Mouse (Mus musculus): ENCODE data around the gene Fam213b. TPM values are rescaled to one million over a fixed set of nuclear protein-coding genes. Genes with fewer than 3 reads are reported as not detected.
A peak's percentile ranks its signal among the peaks of the same experiment; 100 is the strongest.

Gene Fam213b
- polyA plus RNA-seq, 1 experiment from 2014 or later: 29.1 TPM

- Histone ChIP-seq H3K27ac (no peak overlapping the region), H3K27me3 (replicated peaks) (no peaks in the 10 kb centered on the region), H3K4me3 (replicated peaks) (no peak overlapping the region), H3K4me1 (0 out of 2 replicates have a peak, but pooled peaks cover 7% of the 10 kb centered on the region), H3K9me3 (no peaks in the 10 kb centered on the region), H3K4me2 (no peak overlapping the region), H3K9ac (no peak overlapping the region), H3K36me3 (no peaks in the 10 kb centered on the region)
- ATAC-seq (ENCODE audit: insufficient read depth, low FRiP score, low read depth): no peak
- 66% methylated on average over 10 of the region's 10 CpGs for WGBS
Observed at GRCm38 (mm10) chr4:154915286-154915685, 16.4 kb upstream of the Fam213b start.

DNA sequence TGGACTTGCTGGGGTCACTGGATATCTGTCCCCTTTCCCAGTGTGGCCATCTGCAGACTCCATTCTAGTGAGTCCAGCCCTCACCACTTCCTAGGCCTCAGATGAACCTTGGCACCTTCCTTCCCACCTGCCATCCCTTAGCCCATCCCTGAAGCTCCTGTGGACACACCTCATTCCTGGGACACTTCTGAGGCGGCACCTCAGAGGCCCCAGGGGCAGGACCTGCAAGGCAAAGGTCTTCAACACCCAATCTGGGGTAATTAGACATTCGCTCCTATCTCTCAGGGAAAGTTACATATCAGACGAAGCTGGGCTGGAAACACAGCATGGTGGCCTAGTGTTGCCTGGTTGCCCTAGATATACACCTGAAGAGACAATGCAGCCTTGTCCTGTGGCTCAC, 15.8 kb upstream of the Fam213b start:
- H3K36me3 ChIP-seq: no peaks in the 10 kb centered on the region
- no peak overlapping the region for H3K27ac ChIP-seq
- no peaks in the 10 kb centered on the region for H3K9me3 ChIP-seq
- 0 out of 2 replicates have a peak, but pooled peaks cover 7% of the 10 kb centered on the region for H3K4me1 ChIP-seq
- ATAC-seq (ENCODE audit: insufficient read depth, low FRiP score, low read depth): no peak
- WGBS: 65% methylated on average over 3 of the region's 3 CpGs
- no peak overlapping the region for H3K4me2 ChIP-seq
- no peak overlapping the region for H3K4me3 ChIP-seq (replicated peaks)
- H3K9ac ChIP-seq: no peak overlapping the region
- H3K27me3 ChIP-seq (replicated peaks): no peaks in the 10 kb centered on the region

- H3K9me3 ChIP-seq: no peaks in the 10 kb centered on the region
- ATAC-seq (ENCODE audit: insufficient read depth, low FRiP score, low read depth): no peak
- no peaks in the 10 kb centered on the region for H3K27me3 ChIP-seq (replicated peaks)
- no peaks in the 10 kb centered on the region for H3K36me3 ChIP-seq
- H3K9ac ChIP-seq: no peak overlapping the region
- H3K27ac ChIP-seq: no peak overlapping the region
- no peak overlapping the region for H3K4me3 ChIP-seq (replicated peaks)
- H3K4me2 ChIP-seq: no peak overlapping the region
- WGBS: 89% methylated on average over 4 of the region's 4 CpGs
- 0 out of 2 replicates have a peak, but pooled peaks cover 7% of the 10 kb centered on the region for H3K4me1 ChIP-seq
Observed at GRCm38 (mm10) chr4:154914252-154914651, 15.3 kb upstream of the Fam213b start.

GRCm38 (mm10) chr4:154913845-154914244, 14.9 kb upstream of the Fam213b start:
- Histone ChIP-seq H3K27me3 (replicated peaks) (no peaks in the 10 kb centered on the region), H3K36me3 (no peaks in the 10 kb centered on the region), H3K4me1 (0 out of 2 replicates have a peak, but pooled peaks cover 7% of the 10 kb centered on the region), H3K9ac (no peak overlapping the region), H3K27ac (no peak overlapping the region), H3K9me3 (no peaks in the 10 kb centered on the region), H3K4me2 (no peak overlapping the region), H3K4me3 (replicated peaks) (no peak overlapping the region)
- ATAC-seq (ENCODE audit: insufficient read depth, low FRiP score, low read depth): no peak
- 92% methylated on average over 3 of the region's 3 CpGs for WGBS

DNA sequence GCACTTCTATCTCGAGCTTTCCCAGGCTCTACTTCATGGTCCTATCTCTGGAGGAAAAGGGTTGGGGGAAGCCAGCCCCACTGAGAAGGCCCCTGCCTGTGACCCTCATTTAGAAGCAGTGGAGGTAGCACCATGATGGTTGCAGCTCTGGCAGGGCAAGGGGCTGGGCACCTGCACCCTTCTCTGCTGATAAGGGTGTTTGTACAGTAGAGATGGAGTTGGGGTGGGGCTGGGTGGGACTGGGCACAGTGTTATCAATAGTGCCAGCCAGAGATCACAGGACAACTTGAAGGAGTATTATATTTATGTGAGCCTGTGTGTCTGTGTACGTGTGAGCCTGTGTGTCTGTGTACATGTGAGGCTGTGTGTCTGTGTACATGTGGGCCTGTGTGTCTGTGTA, 12.7 kb upstream of the Fam213b start:
- ATAC-seq (ENCODE audit: insufficient read depth, low FRiP score, low read depth): peak; percentile 89
- H3K9me3 ChIP-seq: no peaks in the 10 kb centered on the region
- no peak overlapping the region for H3K4me2 ChIP-seq
- 53% methylated on average over 2 of the region's 2 CpGs for WGBS
- H3K4me3 ChIP-seq (replicated peaks): no peak overlapping the region
- no peak overlapping the region for H3K9ac ChIP-seq
- H3K36me3 ChIP-seq: no peaks in the 10 kb centered on the region
- peaks cover 12% of the 10 kb centered on the region for H3K4me1 ChIP-seq
- H3K27me3 ChIP-seq (replicated peaks): no peaks in the 10 kb centered on the region
- peak overlapping the region; percentile 42; the same call in 1 of the 2 replicates for H3K27ac ChIP-seq

DNA sequence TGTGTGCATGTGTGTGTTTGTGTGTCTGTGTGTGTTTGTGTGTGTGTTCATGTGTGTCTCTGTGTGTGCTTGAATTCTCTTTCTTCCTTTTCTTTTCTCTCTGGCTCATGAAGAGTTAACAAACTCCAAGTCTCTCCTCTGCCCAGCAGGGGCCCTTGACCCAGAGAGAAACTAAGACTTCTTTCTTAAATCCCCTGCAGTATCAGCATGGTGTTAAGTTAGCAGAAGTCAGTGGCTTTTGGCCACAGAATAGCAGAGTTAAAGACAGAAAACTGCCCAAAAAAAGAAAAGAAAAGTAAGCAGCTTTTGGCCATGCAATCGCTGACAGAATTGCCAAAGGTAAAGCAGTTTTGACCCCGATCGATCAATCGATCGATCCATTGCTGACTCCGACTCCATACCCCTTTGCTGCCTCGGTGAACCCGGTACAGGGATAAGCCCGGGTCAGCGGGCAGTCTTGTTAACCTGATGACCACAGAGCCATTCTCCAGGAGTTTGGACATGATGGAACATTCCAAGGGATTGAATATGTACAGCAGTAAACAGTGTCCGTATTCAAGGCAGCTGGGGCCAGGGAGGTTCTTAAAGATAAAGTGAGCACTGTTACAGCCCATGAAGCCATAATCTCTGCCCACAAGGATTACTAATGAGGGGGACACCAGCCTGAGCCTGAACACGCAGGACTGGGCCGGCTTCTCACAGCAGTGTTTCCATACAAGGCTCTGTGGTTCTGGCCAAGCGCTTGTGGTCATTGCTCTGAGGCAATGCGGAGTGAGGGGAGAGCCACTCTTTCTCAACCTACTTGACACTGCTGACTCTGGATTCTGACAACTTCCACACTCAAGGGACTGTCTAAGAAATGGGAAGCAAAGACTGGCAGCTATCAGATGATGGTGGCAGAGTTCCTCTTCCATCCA, 11.9 kb upstream of the Fam213b start:
- Histone ChIP-seq H3K4me2 (peak overlapping the region; percentile 24; the same call in 1 of the 2 replicates), H3K9ac (no peak overlapping the region), H3K27ac (peak overlapping the region; percentile 42), H3K9me3 (no peaks in the 10 kb centered on the region), H3K36me3 (no peaks in the 10 kb centered on the region), H3K4me1 (peaks cover 12% of the 10 kb centered on the region), H3K4me3 (replicated peaks) (no peak overlapping the region), H3K27me3 (replicated peaks) (no peaks in the 10 kb centered on the region)
- peak; percentile 60 for ATAC-seq (ENCODE audit: insufficient read depth, low FRiP score, low read depth)
- WGBS: 29% methylated on average over 15 of the region's 15 CpGs

- 88% methylated on average over 5 of the region's 5 CpGs for WGBS
- Histone ChIP-seq H3K9ac (no peak overlapping the region), H3K36me3 (no peaks in the 10 kb centered on the region), H3K9me3 (no peaks in the 10 kb centered on the region), H3K27me3 (replicated peaks) (no peaks in the 10 kb centered on the region), H3K4me1 (peaks cover 12% of the 10 kb centered on the region), H3K4me2 (no peak overlapping the region), H3K27ac (no peak overlapping the region), H3K4me3 (replicated peaks) (no peak overlapping the region)
- no peak for ATAC-seq (ENCODE audit: insufficient read depth, low FRiP score, low read depth)
Observed at GRCm38 (mm10) chr4:154908490-154908889, 9.6 kb upstream of the Fam213b start.

DNA sequence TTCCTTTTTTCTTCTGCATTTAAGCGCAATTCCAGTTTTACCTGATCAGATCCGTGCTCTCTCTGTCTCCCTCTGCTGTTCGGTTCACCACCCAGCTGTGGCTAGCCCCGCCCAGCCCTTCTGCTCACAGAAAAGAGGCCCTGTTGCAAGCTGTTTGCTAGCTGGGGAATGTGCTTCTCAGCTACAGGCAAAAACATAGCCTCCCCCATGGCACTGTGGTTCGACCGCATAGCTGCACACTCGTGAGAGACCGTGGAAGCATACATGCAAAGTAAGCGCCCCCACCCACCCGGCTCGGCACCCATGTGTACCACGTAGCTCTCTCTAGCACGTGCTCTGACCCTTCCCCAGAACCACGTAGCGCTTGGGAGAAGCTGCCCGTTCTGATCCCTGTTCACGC, 8.9 kb upstream of the Fam213b start:
- H3K4me2 ChIP-seq: peak overlapping the region; percentile 45

DNA sequence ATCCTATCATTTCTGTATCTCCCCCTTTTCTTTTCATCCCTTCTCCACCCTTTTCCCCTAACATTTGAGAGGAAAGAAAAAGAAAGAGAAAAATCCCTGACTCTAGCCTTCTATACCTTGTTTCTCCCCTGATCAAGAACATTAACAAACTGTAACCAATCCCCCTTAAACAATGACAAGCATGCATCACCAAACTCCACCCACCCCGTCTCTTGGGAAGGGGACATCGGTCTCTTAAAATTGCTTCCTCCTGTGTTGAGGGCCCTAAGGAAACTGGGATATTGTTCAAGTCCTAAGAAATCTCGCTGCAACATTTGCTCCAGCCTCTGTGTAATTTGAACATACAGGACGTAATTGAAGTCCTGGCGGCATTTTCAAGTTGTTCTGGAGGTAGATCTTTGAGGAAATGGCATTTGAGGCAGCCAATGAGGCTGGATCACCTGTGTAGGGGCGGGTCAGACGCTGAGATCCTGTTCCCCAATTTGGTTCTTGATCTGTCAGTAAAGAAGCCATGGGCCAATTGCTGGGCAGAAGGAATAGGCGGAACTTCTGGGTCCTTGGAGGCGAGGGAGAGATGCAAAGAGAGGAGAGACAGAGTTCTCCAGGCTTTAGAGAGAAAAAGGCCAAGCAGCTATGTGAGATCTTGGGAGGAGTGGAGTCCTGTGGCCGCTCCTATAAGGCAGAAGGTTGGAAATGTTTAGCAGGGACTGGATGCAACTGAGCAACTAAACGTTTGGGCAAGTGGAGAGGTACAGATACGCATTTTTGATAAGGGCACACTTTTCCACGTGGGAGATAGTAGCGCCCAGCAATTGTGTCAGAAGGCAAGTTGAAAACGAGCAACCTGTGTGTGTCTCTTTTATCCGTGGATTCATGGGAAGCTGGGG, 5.5 kb upstream of the Fam213b start:
- Histone ChIP-seq H3K4me2 (peak overlapping the region; percentile 71), H3K36me3 (no peaks in the 10 kb centered on the region), H3K27me3 (replicated peaks) (no peaks in the 10 kb centered on the region), H3K27ac (peak overlapping the region; percentile 22; the same call in 1 of the 2 replicates), H3K4me1 (peaks cover 5% of the 10 kb centered on the region), H3K9ac (no peak overlapping the region; the same call in 1 of the 2 replicates), H3K4me3 (replicated peaks) (peak overlapping the region; percentile 42), H3K9me3 (no peaks in the 10 kb centered on the region)
- 1% methylated on average over 16 of the region's 16 CpGs for WGBS
- peak; percentile 95 for ATAC-seq (ENCODE audit: insufficient read depth, low FRiP score, low read depth)

More for the DNA sequence above, 8.9 kb upstream of the Fam213b start:
- Histone ChIP-seq H3K27me3 (replicated peaks) (no peaks in the 10 kb centered on the region), H3K27ac (peak overlapping the region; percentile 48; the same call in 1 of the 2 replicates), H3K4me3 (replicated peaks) (no peak overlapping the region; the same call in 1 of the 2 replicates), H3K9ac (no peak overlapping the region), H3K9me3 (no peaks in the 10 kb centered on the region), H3K4me1 (peaks cover 12% of the 10 kb centered on the region), H3K36me3 (no peaks in the 10 kb centered on the region)
- WGBS: 31% methylated on average over 17 of the region's 17 CpGs
- peak; percentile 57; the same call in 1 of the 2 replicates for ATAC-seq (ENCODE audit: insufficient read depth, low FRiP score, low read depth)

GRCm38 (mm10) chr4:154902371-154902770, 3.4 kb upstream of the Fam213b start:
- no peak for ATAC-seq (ENCODE audit: insufficient read depth, low FRiP score, low read depth)
- no peaks in the 10 kb centered on the region for H3K36me3 ChIP-seq
- H3K9me3 ChIP-seq: no peaks in the 10 kb centered on the region
- no peak overlapping the region for H3K27ac ChIP-seq
- no peak overlapping the region for H3K9ac ChIP-seq
- peaks cover 11% of the 10 kb centered on the region for H3K4me1 ChIP-seq
- WGBS: 90% methylated on average over 2 of the region's 2 CpGs
- no peak overlapping the region for H3K4me3 ChIP-seq (replicated peaks)
- no peak overlapping the region for H3K4me2 ChIP-seq
- H3K27me3 ChIP-seq (replicated peaks): no peaks in the 10 kb centered on the region

DNA sequence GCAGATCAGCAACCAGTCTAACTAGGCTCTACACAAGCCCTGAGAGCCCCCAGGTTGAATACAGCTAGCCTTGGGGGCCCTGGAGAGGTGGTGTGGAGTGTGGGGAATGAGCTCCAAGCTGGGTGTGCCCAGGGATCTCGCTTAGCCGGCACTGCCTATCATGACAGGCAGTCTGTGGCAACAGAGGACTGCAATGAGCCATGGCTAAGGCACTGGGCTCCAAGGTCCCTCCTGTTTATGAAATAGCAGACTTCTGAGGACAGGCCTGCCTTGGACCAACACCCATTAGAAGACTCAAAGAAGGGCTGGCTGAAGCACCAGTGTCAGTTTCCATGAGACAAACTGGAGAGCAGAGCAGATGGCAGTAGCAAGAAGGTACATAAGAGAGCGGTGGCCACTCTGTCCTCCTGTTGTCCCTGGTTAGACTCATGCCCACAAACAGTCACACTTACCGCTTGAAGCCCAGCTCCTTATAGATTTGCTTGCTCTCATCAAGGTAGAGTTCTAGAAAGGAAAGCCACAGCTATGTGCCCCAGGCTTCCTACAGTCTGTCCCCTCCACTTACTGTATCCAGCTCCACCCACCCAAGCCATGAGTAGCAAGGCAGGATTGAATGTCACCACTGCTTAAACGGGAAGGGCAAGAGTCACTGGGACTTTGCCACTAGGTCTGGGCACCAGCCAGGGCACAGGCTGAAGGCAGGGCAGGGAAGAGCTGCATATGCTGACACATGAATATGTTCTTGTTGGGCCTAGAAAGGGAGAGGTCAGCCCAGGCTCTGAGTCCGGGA, 1.1 kb downstream of the Fam213b start:
- Histone ChIP-seq H3K27me3 (replicated peaks) (no peaks in the 10 kb centered on the region), H3K4me3 (replicated peaks) (peak overlapping the region; percentile 51), H3K27ac (no peak overlapping the region), H3K9ac (peak overlapping the region; percentile 23; the same call in 1 of the 2 replicates), H3K4me1 (peaks cover 12% of the 10 kb centered on the region), H3K36me3 (no peaks in the 10 kb centered on the region), H3K9me3 (no peaks in the 10 kb centered on the region), H3K4me2 (peak overlapping the region; percentile 92)
- ATAC-seq (ENCODE audit: insufficient read depth, low FRiP score, low read depth): no peak
- 58% methylated on average over 6 of the region's 6 CpGs for WGBS
